Mouse (Mus musculus) forebrain, embryonic 12.5 days (tissue): ENCODE results near the gene Acads. TPM values are rescaled to one million over a fixed set of nuclear protein-coding genes. Genes with fewer than 3 reads are reported as not detected.
"Not testable (repeated sequence)": the region's sequence is repeated elsewhere in the genome, so short reads cannot be mapped to it uniquely, and the experiment has no call there.

ENCODE experiments used
- ATAC-seq: fragments of 200-750 bp; cut with Nextera tagmentation; 2 replicates; pipeline ENCODE4 v1.8.0; 2017; ENCODE audit warnings: moderate TSS enrichment; ENCODE audit not compliant: low FRiP score
- H3K27ac ChIP-seq: fragments of 300-500 bp; sonication (generic); 2 replicates; pipeline ENCODE4 v1.5.1; 2016; ENCODE audit warnings: mild to moderate bottlenecking
- H3K27me3 ChIP-seq: fragments of 300-500 bp; sonication (generic); 2 replicates; pipeline ENCODE4 v1.6.1; 2016; ENCODE audit warnings: mild to moderate bottlenecking
- H3K36me3 ChIP-seq: fragments of 300-500 bp; sonication (generic); replicated peaks from 2 replicates; pipeline ENCODE4 v1.6.1; 2016; ENCODE audit warnings: mild to moderate bottlenecking
- H3K4me1 ChIP-seq: fragments of 300-500 bp; sonication (generic); 2 replicates; pipeline ENCODE4 v1.6.1; 2016
- H3K4me2 ChIP-seq: fragments of 300-500 bp; sonication (generic); 2 replicates; pipeline ENCODE4 v1.6.1; 2016; ENCODE audit warnings: mild to moderate bottlenecking, moderate library complexity
- H3K4me3 ChIP-seq: fragments of 300-500 bp; sonication (generic); replicated peaks from 2 replicates; pipeline ENCODE4 v1.5.1; 2016; ENCODE audit warnings: mild to moderate bottlenecking
- H3K9ac ChIP-seq: fragments of 300-500 bp; sonication (generic); 2 replicates; pipeline ENCODE4 v1.6.1; 2016; ENCODE audit warnings: mild to moderate bottlenecking
- H3K9me3 ChIP-seq: fragments of 300-500 bp; sonication (generic); 2 replicates; pipeline ENCODE4 v1.6.1; 2016
- WGBS: fragments of 180-500 bp; shearing (Covaris S2); methylation state at CpG from one replicate; pipeline ENCODE4 v1.1.7; 2016; 5-methylcytosine and 5-hydroxymethylcytosine counted together
- polyA plus RNA-seq: library from polyadenylated mRNA; unstranded; fragments of >200 nt; fragmentation: Nextera tagmentation; extraction: Ambion mirVana; gene quantifications from 2 replicates; pipeline ENCODE4 v1.2.1, GENCODE M21; 2016

Acads gene
- polyA plus RNA-seq, 1 experiment from 2014 or later: 33.0 TPM

GRCm38 (mm10) chr5:115076144-115076901, 42.8 kb downstream of the Acads start:
- Histone ChIP-seq H3K9ac (no peak overlapping the region), H3K4me1 (peaks cover 2% of the 10 kb centered on the region; the same call in 1 of the 2 replicates), H3K4me3 (no peak overlapping the region), H3K36me3 (peaks cover 16% of the 10 kb centered on the region; the same call in 1 of the 2 replicates), H3K27me3 (no peaks in the 10 kb centered on the region), H3K4me2 (no peak overlapping the region), H3K27ac (no peak overlapping the region), H3K9me3 (no peaks in the 10 kb centered on the region)
- ATAC-seq: no peak
- 64% methylated on average over 5 of the region's 5 CpGs for WGBS

GRCm38 (mm10) chr5:115074749-115075148, 44.4 kb downstream of the Acads start:
- Histone ChIP-seq H3K36me3 (peaks cover 13% of the 10 kb centered on the region; the same call in 1 of the 2 replicates), H3K9me3 (no peaks in the 10 kb centered on the region), H3K27ac (no peak overlapping the region), H3K4me3 (no peak overlapping the region), H3K4me1 (peaks cover 2% of the 10 kb centered on the region; the same call in 1 of the 2 replicates), H3K9ac (no peak overlapping the region), H3K27me3 (no peaks in the 10 kb centered on the region), H3K4me2 (no peak overlapping the region)
- WGBS: 87% methylated on average over 4 of the region's 4 CpGs
- ATAC-seq: no peak

GRCm38 (mm10) chr5:115073306-115073705, 45.8 kb downstream of the Acads start:
- H3K27ac ChIP-seq, H3K27me3 ChIP-seq, ATAC-seq, H3K9me3 ChIP-seq, H3K4me2 ChIP-seq, H3K9ac ChIP-seq, H3K4me1 ChIP-seq, H3K4me3 ChIP-seq: not testable (repeated sequence)
- 93% methylated on average over 8 of the region's 8 CpGs for WGBS
- peaks cover 13% of the 10 kb centered on the region; the same call in 1 of the 2 replicates for H3K36me3 ChIP-seq

- H3K27ac ChIP-seq: no peak overlapping the region
- H3K4me3 ChIP-seq: no peak overlapping the region
- H3K4me2 ChIP-seq: no peak overlapping the region
- WGBS: 89% methylated on average over 7 of the region's 7 CpGs
- H3K9me3 ChIP-seq: no peaks in the 10 kb centered on the region
- no peaks in the 10 kb centered on the region for H3K27me3 ChIP-seq
- peaks cover 13% of the 10 kb centered on the region; the same call in 1 of the 2 replicates for H3K36me3 ChIP-seq
- H3K4me1 ChIP-seq: peaks cover 2% of the 10 kb centered on the region; the same call in 1 of the 2 replicates
- ATAC-seq: no peak
- no peak overlapping the region for H3K9ac ChIP-seq
Observed at GRCm38 (mm10) chr5:115072143-115072542, 47.0 kb downstream of the Acads start.

- peaks cover 2% of the 10 kb centered on the region for H3K4me1 ChIP-seq
- H3K36me3 ChIP-seq: peaks cover 12% of the 10 kb centered on the region; the same call in 1 of the 2 replicates
- no peaks in the 10 kb centered on the region for H3K27me3 ChIP-seq
- ATAC-seq: no peak
- no peak overlapping the region for H3K4me3 ChIP-seq
- no peak overlapping the region for H3K9ac ChIP-seq
- no peak overlapping the region for H3K4me2 ChIP-seq
- WGBS: 94% methylated on average over 11 of the region's 11 CpGs
- H3K27ac ChIP-seq: 0 out of 2 replicates have a peak overlapping the region, but pooled peaks have one; percentile 6
- no peaks in the 10 kb centered on the region for H3K9me3 ChIP-seq
Observed at GRCm38 (mm10) chr5:115071096-115071901, 47.8 kb downstream of the Acads start.

- no peaks in the 10 kb centered on the region for H3K27me3 ChIP-seq
- no peak overlapping the region for H3K4me2 ChIP-seq
- no peak overlapping the region for H3K9ac ChIP-seq
- WGBS: 96% methylated on average over 2 of the region's 2 CpGs
- no peak overlapping the region for H3K4me3 ChIP-seq
- H3K27ac ChIP-seq: no peak overlapping the region
- no peaks in the 10 kb centered on the region for H3K9me3 ChIP-seq
- peaks cover 5% of the 10 kb centered on the region; the same call in 1 of the 2 replicates for H3K36me3 ChIP-seq
- peaks cover 2% of the 10 kb centered on the region for H3K4me1 ChIP-seq
- no peak for ATAC-seq
Observed at GRCm38 (mm10) chr5:115070457-115070856, 48.7 kb downstream of the Acads start.

GRCm38 (mm10) chr5:115069611-115070010, 49.5 kb downstream of the Acads start:
- Histone ChIP-seq H3K9ac (no peak overlapping the region), H3K27ac (no peak overlapping the region), H3K4me1 (peaks cover 2% of the 10 kb centered on the region), H3K4me3 (no peak overlapping the region), H3K27me3 (no peaks in the 10 kb centered on the region), H3K4me2 (no peak overlapping the region), H3K9me3 (no peaks in the 10 kb centered on the region), H3K36me3 (no peaks in the 10 kb centered on the region)
- WGBS: 95% methylated on average over 3 of the region's 3 CpGs
- ATAC-seq: no peak

- Histone ChIP-seq H3K4me1 (peaks cover 2% of the 10 kb centered on the region), H3K9ac (no peak overlapping the region), H3K4me3 (no peak overlapping the region), H3K27ac (no peak overlapping the region), H3K27me3 (no peaks in the 10 kb centered on the region), H3K9me3 (no peaks in the 10 kb centered on the region), H3K36me3 (no peaks in the 10 kb centered on the region), H3K4me2 (no peak overlapping the region)
- ATAC-seq: no peak
- WGBS: 91% methylated on average over 11 of the region's 11 CpGs
Observed at GRCm38 (mm10) chr5:115068671-115069421, 50.3 kb downstream of the Acads start.

- H3K4me2 ChIP-seq: no peak overlapping the region
- no peak overlapping the region for H3K9ac ChIP-seq
- no peaks in the 10 kb centered on the region for H3K27me3 ChIP-seq
- H3K9me3 ChIP-seq: no peaks in the 10 kb centered on the region
- ATAC-seq: no peak
- H3K36me3 ChIP-seq: no peaks in the 10 kb centered on the region
- H3K27ac ChIP-seq: no peak overlapping the region
- 81% methylated on average over 4 of the region's 4 CpGs for WGBS
- H3K4me3 ChIP-seq: no peak overlapping the region
- no peaks in the 10 kb centered on the region; the same call in 1 of the 2 replicates for H3K4me1 ChIP-seq
Observed at GRCm38 (mm10) chr5:115066245-115066644, 52.9 kb downstream of the Acads start.

GRCm38 (mm10) chr5:115063391-115063790, 55.8 kb downstream of the Acads start:
- Histone ChIP-seq H3K27me3 (no peaks in the 10 kb centered on the region), H3K36me3 (no peaks in the 10 kb centered on the region), H3K27ac (no peak overlapping the region), H3K4me1 (no peaks in the 10 kb centered on the region; the same call in 1 of the 2 replicates), H3K4me3 (no peak overlapping the region), H3K9me3 (no peaks in the 10 kb centered on the region), H3K4me2 (no peak overlapping the region), H3K9ac (no peak overlapping the region)
- no peak for ATAC-seq
- 91% methylated on average over 7 of the region's 7 CpGs for WGBS

GRCm38 (mm10) chr5:115062566-115062965, 56.6 kb downstream of the Acads start:
- Histone ChIP-seq H3K4me2 (no peak overlapping the region), H3K27me3 (no peaks in the 10 kb centered on the region), H3K36me3 (no peaks in the 10 kb centered on the region), H3K27ac (no peak overlapping the region), H3K4me3 (no peak overlapping the region), H3K4me1 (no peaks in the 10 kb centered on the region; the same call in 1 of the 2 replicates), H3K9ac (no peak overlapping the region), H3K9me3 (no peaks in the 10 kb centered on the region)
- ATAC-seq: no peak
- WGBS: 84% methylated on average over 1 of the region's 1 CpGs

GRCm38 (mm10) chr5:115060977-115061376, 58.2 kb downstream of the Acads start:
- no peaks in the 10 kb centered on the region for H3K4me1 ChIP-seq
- 89% methylated on average over 3 of the region's 3 CpGs for WGBS

More at GRCm38 (mm10) chr5:115060977-115061376, 58.2 kb downstream of the Acads start:
- H3K4me3 ChIP-seq: no peak overlapping the region
- H3K27me3 ChIP-seq: no peaks in the 10 kb centered on the region
- no peak overlapping the region for H3K9ac ChIP-seq
- no peak for ATAC-seq
- no peak overlapping the region for H3K4me2 ChIP-seq
- no peaks in the 10 kb centered on the region for H3K36me3 ChIP-seq
- no peaks in the 10 kb centered on the region for H3K9me3 ChIP-seq
- no peak overlapping the region for H3K27ac ChIP-seq
